Mouse (Mus musculus) macrophage (primary cell): ENCODE measurements around the gene Zc3h7b. TPM values are rescaled to one million over a fixed set of nuclear protein-coding genes. Genes with fewer than 3 reads are reported as not detected.
A peak's percentile ranks its signal among the peaks of the same experiment; 100 is the strongest.

Experiments used
- H3K27ac ChIP-seq: fragments of 350-480 bp; formaldehyde crosslinking; 2 replicates; pipeline ENCODE4 v1.9.0; 2021
- H3K36me3 ChIP-seq: fragments of 350-480 bp; formaldehyde crosslinking; 2 replicates; pipeline ENCODE4 v1.9.0; 2021; ENCODE audit errors: inconsistent target
- H3K4me3 ChIP-seq: fragments of 350-480 bp; formaldehyde crosslinking; 2 replicates; pipeline ENCODE4 v1.9.0; 2021; ENCODE audit errors: inconsistent target
- H3K79me2 ChIP-seq: fragments of 350-480 bp; formaldehyde crosslinking; 2 replicates; pipeline ENCODE4 v1.9.0; 2021; ENCODE audit errors: inconsistent target
- WGBS: methylation state at CpG from one replicate; pipeline ENCODE4 v1.1.7; 2026; ENCODE audit warnings: inconsistent platforms; ENCODE audit not compliant: missing documents; 5-methylcytosine and 5-hydroxymethylcytosine counted together
- polyA plus RNA-seq: library from polyadenylated mRNA; stranded (reverse); fragments of 250-400 nt; gene quantifications from 3 replicates; pipeline ENCODE4 v1.2.4, GENCODE M21; 2018; ENCODE audit warnings: inconsistent platforms

Gene Zc3h7b
- polyA plus RNA-seq, 1 experiment from 2014 or later, result 18.2 TPM

- no peak overlapping the region for H3K27ac ChIP-seq
- H3K36me3 ChIP-seq, result 0 out of 2 replicates have a peak, but pooled peaks cover 3% of the 10 kb centered on the region
- 97% methylated on average over 9 of the region's 9 CpGs for WGBS
- H3K4me3 ChIP-seq, result no peak overlapping the region
- no peaks in the 10 kb centered on the region for H3K79me2 ChIP-seq
Observed at GRCm38 (mm10) chr15:81792444-81792843, 47.6 kb downstream of the Zc3h7b start.

- Histone ChIP-seq H3K4me3 (no peak overlapping the region), H3K27ac (no peak overlapping the region), H3K36me3 (no peaks in the 10 kb centered on the region), H3K79me2 (no peaks in the 10 kb centered on the region)
- 78% methylated on average over 3 of the region's 3 CpGs for WGBS
Observed at GRCm38 (mm10) chr15:81796228-81796627, 51.4 kb downstream of the Zc3h7b start.

- H3K4me3 ChIP-seq, result no peak overlapping the region
- H3K36me3 ChIP-seq, result no peaks in the 10 kb centered on the region
- no peak overlapping the region for H3K27ac ChIP-seq
- no peaks in the 10 kb centered on the region for H3K79me2 ChIP-seq
- 92% methylated on average over 6 of the region's 6 CpGs for WGBS
Observed at GRCm38 (mm10) chr15:81797861-81798260, 53.0 kb downstream of the Zc3h7b start.

GRCm38 (mm10) chr15:81798421-81798820 lies 53.6 kb downstream of the Zc3h7b start:
- 96% methylated on average over 4 of the region's 4 CpGs for WGBS
- Histone ChIP-seq H3K79me2 (no peaks in the 10 kb centered on the region), H3K27ac (no peak overlapping the region), H3K36me3 (no peaks in the 10 kb centered on the region), H3K4me3 (no peak overlapping the region)

- Histone ChIP-seq H3K4me3 (no peak overlapping the region), H3K36me3 (no peaks in the 10 kb centered on the region), H3K79me2 (no peaks in the 10 kb centered on the region), H3K27ac (no peak overlapping the region)
- 95% methylated on average over 3 of the region's 3 CpGs for WGBS
Observed at GRCm38 (mm10) chr15:81800391-81800790, 55.5 kb downstream of the Zc3h7b start.

GRCm38 (mm10) chr15:81802001-81802890 lies 57.4 kb downstream of the Zc3h7b start, which contains the start of gene Tef:
TSS of gene Tef (plus strand) at chr15:81802421.
- 15% methylated on average over 19 of the region's 19 CpGs for WGBS
- no peak within 1 kb of the TSS for H3K4me3 ChIP-seq
- H3K27ac ChIP-seq, result no peak within 1 kb of the TSS
- H3K79me2 ChIP-seq, result no peaks in the 10 kb centered on the region
- H3K36me3 ChIP-seq, result no peaks in the 10 kb centered on the region

- H3K79me2 ChIP-seq, result no peaks in the 10 kb centered on the region
- no peak overlapping the region for H3K27ac ChIP-seq
- WGBS, result 31% methylated on average over 8 of the region's 8 CpGs
- no peaks in the 10 kb centered on the region for H3K36me3 ChIP-seq
- H3K4me3 ChIP-seq, result no peak overlapping the region
Observed at GRCm38 (mm10) chr15:81802941-81803351, 58.1 kb downstream of the Zc3h7b start.

- no peaks in the 10 kb centered on the region for H3K79me2 ChIP-seq
- WGBS, result 87% methylated on average over 4 of the region's 4 CpGs
- no peaks in the 10 kb centered on the region for H3K36me3 ChIP-seq
- no peak overlapping the region for H3K4me3 ChIP-seq
- H3K27ac ChIP-seq, result no peak overlapping the region
Observed at GRCm38 (mm10) chr15:81803425-81803951, 58.6 kb downstream of the Zc3h7b start.

- H3K36me3 ChIP-seq, result no peaks in the 10 kb centered on the region
- WGBS, result 100% methylated on average over 1 of the region's 1 CpGs
Observed at GRCm38 (mm10) chr15:81804172-81804571, 59.3 kb downstream of the Zc3h7b start.

GRCm38 (mm10) chr15:81804883-81805282 lies 60.0 kb downstream of the Zc3h7b start:
- Histone ChIP-seq H3K36me3 (no peaks in the 10 kb centered on the region), H3K79me2 (no peaks in the 10 kb centered on the region), H3K27ac (no peak overlapping the region), H3K4me3 (no peak overlapping the region)
- 59% methylated on average over 3 of the region's 3 CpGs for WGBS

More at GRCm38 (mm10) chr15:81804172-81804571, 59.3 kb downstream of the Zc3h7b start:
- Histone ChIP-seq H3K4me3 (no peak overlapping the region), H3K27ac (no peak overlapping the region), H3K79me2 (no peaks in the 10 kb centered on the region)

- 82% methylated on average over 6 of the region's 6 CpGs for WGBS
- Histone ChIP-seq H3K27ac (no peak overlapping the region), H3K79me2 (no peaks in the 10 kb centered on the region), H3K36me3 (no peaks in the 10 kb centered on the region), H3K4me3 (no peak overlapping the region)
Observed at GRCm38 (mm10) chr15:81805624-81806023, 60.8 kb downstream of the Zc3h7b start.

GRCm38 (mm10) chr15:81806621-81807404 lies 62.0 kb downstream of the Zc3h7b start:
- Histone ChIP-seq H3K79me2 (peaks cover 1% of the 10 kb centered on the region; the same call in 1 of the 2 replicates), H3K36me3 (no peaks in the 10 kb centered on the region), H3K27ac (no peak overlapping the region), H3K4me3 (no peak overlapping the region)
- 98% methylated on average over 4 of the region's 4 CpGs for WGBS

- Histone ChIP-seq H3K36me3 (no peaks in the 10 kb centered on the region), H3K79me2 (peaks cover 21% of the 10 kb centered on the region), H3K4me3 (no peak overlapping the region), H3K27ac (no peak overlapping the region)
- WGBS, result 97% methylated on average over 2 of the region's 2 CpGs
Observed at GRCm38 (mm10) chr15:81808799-81809198, 63.9 kb downstream of the Zc3h7b start.

GRCm38 (mm10) chr15:81809550-81809949 lies 64.7 kb downstream of the Zc3h7b start:
- peak overlapping the region; percentile 70; the same call in 1 of the 2 replicates for H3K27ac ChIP-seq
- peak overlapping the region; percentile 48; the same call in 1 of the 2 replicates for H3K4me3 ChIP-seq
- 8% methylated on average over 1 of the region's 1 CpGs for WGBS

More at GRCm38 (mm10) chr15:81809550-81809949, 64.7 kb downstream of the Zc3h7b start:
- H3K79me2 ChIP-seq, result peaks cover 29% of the 10 kb centered on the region
- no peaks in the 10 kb centered on the region for H3K36me3 ChIP-seq
